Mouse (Mus musculus): ENCODE data around the gene Efl1. TPM values are rescaled to one million over a fixed set of nuclear protein-coding genes. Genes with fewer than 3 reads are reported as not detected.

Efl1 gene
- polyA plus RNA-seq, 1 experiment from 2014 or later: 20.7 TPM

DNA sequence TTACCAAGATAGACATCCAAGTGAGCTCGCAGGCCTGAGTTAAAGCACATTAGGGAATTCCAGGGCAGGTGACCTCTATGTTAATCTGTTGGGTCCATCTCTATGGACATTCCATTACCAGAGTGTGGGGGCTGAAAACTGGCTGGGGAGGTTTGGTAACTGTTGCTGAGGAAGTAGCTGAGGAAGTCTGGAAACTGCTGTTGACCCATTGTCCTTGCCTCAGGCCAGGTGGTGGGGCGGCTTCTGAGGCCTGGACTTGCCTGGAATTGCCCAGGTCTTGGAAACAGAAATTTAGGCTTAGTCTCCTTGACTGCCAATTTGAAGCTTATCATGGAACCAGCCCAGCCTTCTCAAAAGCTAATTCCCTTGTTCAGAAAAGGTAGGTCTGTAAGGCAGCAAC, 134.7 kb downstream of the Efl1 start:
- no peak for ATAC-seq
- Histone ChIP-seq H3K27me3 (replicated peaks; ENCODE audit: control insufficient read depth, insufficient read depth, low read length) (no peaks in the 10 kb centered on the region), H3K4me1 (ENCODE audit: control insufficient read depth, insufficient read depth, low read depth, low read length) (no peaks in the 10 kb centered on the region), H3K36me3 (ENCODE audit: control insufficient read depth, insufficient read depth, low read length) (no peaks in the 10 kb centered on the region), H3K9me3 (ENCODE audit: control insufficient read depth, low read length) (no peaks in the 10 kb centered on the region), H3K4me3 (ENCODE audit: low read length) (no peak overlapping the region), H3K9ac (ENCODE audit: low read depth, low read length) (no peak overlapping the region), H3K4me2 (ENCODE audit: low read length) (no peak overlapping the region), H3K27ac (ENCODE audit: low read depth, low read length) (no peak overlapping the region)
- 95% methylated on average over 2 of the region's 2 CpGs for WGBS

DNA sequence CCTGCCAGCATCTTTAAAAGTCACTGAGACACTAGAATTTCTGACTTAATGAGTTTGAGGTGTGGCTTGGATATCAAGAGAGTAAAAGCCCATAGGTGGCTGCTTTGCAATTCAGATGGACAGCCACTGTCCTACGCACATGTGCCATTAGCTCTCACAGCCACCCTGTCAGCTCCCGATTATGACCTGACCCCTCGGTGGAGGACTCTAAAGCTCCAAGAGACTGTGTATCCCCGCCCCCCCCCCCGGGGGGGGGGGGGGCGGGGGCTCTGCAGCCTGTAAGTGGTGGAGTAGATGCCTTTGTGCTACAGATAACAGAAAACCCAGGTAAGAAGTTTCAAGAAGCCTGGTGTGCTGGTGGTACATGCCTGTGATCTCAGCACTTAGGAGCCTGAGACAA, 135.3 kb downstream of the Efl1 start:
- Histone ChIP-seq H3K9me3 (ENCODE audit: control insufficient read depth, low read length) (no peaks in the 10 kb centered on the region), H3K36me3 (ENCODE audit: control insufficient read depth, insufficient read depth, low read length) (no peaks in the 10 kb centered on the region), H3K4me3 (ENCODE audit: low read length) (no peak overlapping the region), H3K27ac (ENCODE audit: low read depth, low read length) (no peak overlapping the region), H3K4me2 (ENCODE audit: low read length) (no peak overlapping the region), H3K27me3 (replicated peaks; ENCODE audit: control insufficient read depth, insufficient read depth, low read length) (no peaks in the 10 kb centered on the region), H3K9ac (ENCODE audit: low read depth, low read length) (no peak overlapping the region), H3K4me1 (ENCODE audit: control insufficient read depth, insufficient read depth, low read depth, low read length) (no peaks in the 10 kb centered on the region)
- 31% methylated on average over 5 of the region's 6 CpGs for WGBS
- no peak for ATAC-seq

DNA sequence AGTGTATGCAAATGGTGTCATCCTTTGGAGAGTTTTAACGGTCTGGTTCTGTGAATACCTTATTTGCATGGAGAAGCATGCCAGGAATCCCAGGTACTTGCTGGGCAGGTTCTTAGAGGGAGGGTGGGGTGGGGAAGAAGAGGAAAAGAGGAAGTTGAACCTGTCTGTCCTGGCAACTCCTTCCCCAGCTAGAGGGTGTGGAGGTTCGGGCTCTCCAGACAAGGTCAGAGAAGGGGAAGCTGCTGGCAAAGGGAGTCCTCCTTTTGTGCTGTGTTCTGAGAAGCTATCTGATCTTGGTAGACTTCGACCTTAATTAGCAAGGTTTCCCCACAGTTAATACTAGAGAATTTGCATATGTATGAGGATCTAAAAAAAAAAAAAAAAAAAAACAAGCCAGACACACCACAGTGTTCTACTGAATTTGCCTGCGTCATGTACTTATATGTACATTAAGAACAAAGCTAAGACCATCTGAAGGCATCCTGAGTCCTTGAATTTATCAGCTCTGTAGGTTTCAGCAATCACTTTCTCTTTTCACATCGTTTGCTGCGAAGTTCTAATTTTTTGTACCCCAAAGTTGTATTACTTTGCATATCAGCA, 137.0 kb downstream of the Efl1 start:
- no peaks in the 10 kb centered on the region for H3K36me3 ChIP-seq (ENCODE audit: control insufficient read depth, insufficient read depth, low read length)
- WGBS: 58% methylated on average over 6 of the region's 6 CpGs
- H3K4me2 ChIP-seq (ENCODE audit: low read length): no peak overlapping the region

DNA sequence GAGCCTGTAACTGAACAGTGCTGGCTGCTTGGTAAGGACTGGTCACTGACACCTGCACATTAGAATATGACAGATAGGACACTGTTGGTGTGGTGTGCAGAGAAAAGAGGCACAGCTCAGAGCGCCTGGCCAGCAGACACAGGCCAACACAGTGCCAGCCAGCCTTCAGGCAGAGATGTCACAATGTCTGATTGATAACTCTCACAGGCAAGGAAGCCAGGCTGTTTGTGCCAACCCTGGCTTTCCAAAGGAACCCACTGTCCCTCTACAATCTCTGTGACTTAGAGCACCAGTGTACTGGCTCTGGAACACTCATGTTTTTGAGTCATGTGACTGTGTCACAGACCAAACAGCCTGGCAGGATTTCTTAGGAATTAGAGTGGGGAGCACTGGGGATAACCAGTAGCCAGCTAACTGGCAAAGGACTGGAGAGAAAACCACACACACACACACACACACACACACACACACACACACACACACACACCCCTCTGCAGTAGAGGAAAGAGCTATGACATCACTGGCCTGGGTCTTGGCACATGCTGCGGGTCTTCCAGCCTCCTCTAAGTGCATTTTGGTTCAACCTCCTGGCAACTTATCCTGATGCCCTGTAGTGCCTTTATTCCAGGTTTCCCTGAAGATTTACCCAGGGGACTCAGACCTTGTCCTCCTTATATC, 137.7 kb downstream of the Efl1 start:
- ATAC-seq: peak; percentile 92
- H3K4me3 ChIP-seq (ENCODE audit: low read length): no peak overlapping the region
- no peak overlapping the region for H3K27ac ChIP-seq (ENCODE audit: low read depth, low read length)
- no peaks in the 10 kb centered on the region for H3K36me3 ChIP-seq (ENCODE audit: control insufficient read depth, insufficient read depth, low read length)
- no peaks in the 10 kb centered on the region for H3K4me1 ChIP-seq (ENCODE audit: control insufficient read depth, insufficient read depth, low read depth, low read length)
- H3K27me3 ChIP-seq (replicated peaks; ENCODE audit: control insufficient read depth, insufficient read depth, low read length): no peaks in the 10 kb centered on the region
- 63% methylated on average over 2 of the region's 2 CpGs for WGBS
- H3K9ac ChIP-seq (ENCODE audit: low read depth, low read length): no peak overlapping the region
- no peaks in the 10 kb centered on the region for H3K9me3 ChIP-seq (ENCODE audit: control insufficient read depth, low read length)
- no peak overlapping the region for H3K4me2 ChIP-seq (ENCODE audit: low read length)

More for the DNA sequence above, 137.0 kb downstream of the Efl1 start:
- no peak for ATAC-seq
- no peak overlapping the region for H3K27ac ChIP-seq (ENCODE audit: low read depth, low read length)
- no peaks in the 10 kb centered on the region for H3K9me3 ChIP-seq (ENCODE audit: control insufficient read depth, low read length)
- H3K4me1 ChIP-seq (ENCODE audit: control insufficient read depth, insufficient read depth, low read depth, low read length): no peaks in the 10 kb centered on the region
- no peaks in the 10 kb centered on the region for H3K27me3 ChIP-seq (replicated peaks; ENCODE audit: control insufficient read depth, insufficient read depth, low read length)
- H3K4me3 ChIP-seq (ENCODE audit: low read length): no peak overlapping the region
- H3K9ac ChIP-seq (ENCODE audit: low read depth, low read length): no peak overlapping the region

DNA sequence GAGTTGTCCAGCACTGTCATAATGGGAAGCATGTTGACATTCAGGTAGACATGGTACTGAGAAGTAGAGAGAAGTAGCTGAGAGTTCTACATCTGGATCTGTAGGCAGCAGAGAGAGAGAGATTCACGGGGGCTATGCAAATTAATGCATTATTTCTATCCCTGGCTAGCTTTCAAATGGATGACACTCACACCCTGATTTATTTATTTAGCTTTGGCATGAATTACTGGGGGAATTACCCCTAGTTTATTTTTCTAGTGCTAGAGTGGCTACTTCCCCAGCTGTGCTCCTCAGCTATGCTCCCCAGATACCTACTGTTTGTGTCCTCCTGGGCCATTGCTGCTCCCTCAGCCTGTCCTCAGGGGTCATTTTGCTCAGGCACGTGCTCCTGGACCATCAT, 144.2 kb downstream of the Efl1 start:
- no peaks in the 10 kb centered on the region for H3K9me3 ChIP-seq (ENCODE audit: control insufficient read depth, low read length)
- 42% methylated on average over 2 of the region's 2 CpGs for WGBS
- ATAC-seq: no peak
- no peak overlapping the region for H3K27ac ChIP-seq (ENCODE audit: low read depth, low read length)
- no peak overlapping the region for H3K9ac ChIP-seq (ENCODE audit: low read depth, low read length)
- H3K36me3 ChIP-seq (ENCODE audit: control insufficient read depth, insufficient read depth, low read length): no peaks in the 10 kb centered on the region
- no peaks in the 10 kb centered on the region for H3K27me3 ChIP-seq (replicated peaks; ENCODE audit: control insufficient read depth, insufficient read depth, low read length)
- no peaks in the 10 kb centered on the region for H3K4me1 ChIP-seq (ENCODE audit: control insufficient read depth, insufficient read depth, low read depth, low read length)
- no peak overlapping the region for H3K4me2 ChIP-seq (ENCODE audit: low read length)
- H3K4me3 ChIP-seq (ENCODE audit: low read length): no peak overlapping the region

DNA sequence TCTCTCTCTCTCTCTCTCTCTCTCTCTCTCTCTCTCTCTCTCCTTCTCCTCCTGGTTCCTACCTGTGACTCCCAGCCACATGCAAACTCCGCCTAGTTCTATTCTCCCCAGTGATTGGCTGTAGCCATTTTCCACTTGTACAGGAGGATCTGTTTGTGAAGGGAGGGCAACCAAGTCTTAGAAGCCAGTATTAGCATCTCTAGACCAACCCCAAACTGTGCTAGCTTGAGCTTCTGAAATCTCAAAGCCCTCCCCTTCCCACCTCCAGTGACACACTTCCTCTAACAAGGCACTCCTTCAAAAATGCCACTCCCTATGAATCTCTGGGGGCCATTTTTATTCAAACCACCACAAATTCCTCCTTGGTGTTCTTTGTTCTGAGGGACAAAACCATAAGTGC, 144.7 kb downstream of the Efl1 start:
- Histone ChIP-seq H3K4me3 (ENCODE audit: low read length) (no peak overlapping the region), H3K9me3 (ENCODE audit: control insufficient read depth, low read length) (no peaks in the 10 kb centered on the region), H3K27me3 (replicated peaks; ENCODE audit: control insufficient read depth, insufficient read depth, low read length) (no peaks in the 10 kb centered on the region), H3K4me2 (ENCODE audit: low read length) (no peak overlapping the region), H3K36me3 (ENCODE audit: control insufficient read depth, insufficient read depth, low read length) (no peaks in the 10 kb centered on the region), H3K9ac (ENCODE audit: low read depth, low read length) (no peak overlapping the region), H3K4me1 (ENCODE audit: control insufficient read depth, insufficient read depth, low read depth, low read length) (no peaks in the 10 kb centered on the region), H3K27ac (ENCODE audit: low read depth, low read length) (no peak overlapping the region)
- WGBS: 81% methylated on average over 1 of the region's 1 CpGs
- no peak for ATAC-seq

DNA sequence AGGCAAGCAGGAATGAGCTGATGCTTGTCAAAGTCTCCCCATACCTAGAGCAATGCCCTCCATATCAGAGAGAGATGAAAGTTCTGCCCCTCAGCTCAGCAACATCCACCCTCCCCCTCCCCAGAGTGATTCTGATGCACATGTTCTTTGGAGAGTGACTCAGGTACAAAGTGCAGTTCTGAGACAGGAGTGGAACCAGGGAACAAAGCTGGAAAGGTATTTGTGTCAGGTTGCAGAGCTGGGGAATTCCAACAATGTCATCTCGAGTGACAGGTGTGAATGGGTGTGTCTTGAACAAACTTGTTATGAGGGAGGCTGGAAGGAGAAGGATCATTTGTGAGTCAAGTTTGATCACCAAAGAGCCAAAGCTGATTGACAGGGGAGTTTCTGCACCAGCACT, 146.1 kb downstream of the Efl1 start:
- no peak for ATAC-seq
- Histone ChIP-seq H3K27ac (ENCODE audit: low read depth, low read length) (no peak overlapping the region), H3K27me3 (replicated peaks; ENCODE audit: control insufficient read depth, insufficient read depth, low read length) (no peaks in the 10 kb centered on the region), H3K4me1 (ENCODE audit: control insufficient read depth, insufficient read depth, low read depth, low read length) (no peaks in the 10 kb centered on the region), H3K4me2 (ENCODE audit: low read length) (no peak overlapping the region), H3K4me3 (ENCODE audit: low read length) (no peak overlapping the region), H3K9ac (ENCODE audit: low read depth, low read length) (no peak overlapping the region), H3K36me3 (ENCODE audit: control insufficient read depth, insufficient read depth, low read length) (no peaks in the 10 kb centered on the region), H3K9me3 (ENCODE audit: control insufficient read depth, low read length) (no peaks in the 10 kb centered on the region)
- WGBS: 73% methylated on average over 1 of the region's 1 CpGs

DNA sequence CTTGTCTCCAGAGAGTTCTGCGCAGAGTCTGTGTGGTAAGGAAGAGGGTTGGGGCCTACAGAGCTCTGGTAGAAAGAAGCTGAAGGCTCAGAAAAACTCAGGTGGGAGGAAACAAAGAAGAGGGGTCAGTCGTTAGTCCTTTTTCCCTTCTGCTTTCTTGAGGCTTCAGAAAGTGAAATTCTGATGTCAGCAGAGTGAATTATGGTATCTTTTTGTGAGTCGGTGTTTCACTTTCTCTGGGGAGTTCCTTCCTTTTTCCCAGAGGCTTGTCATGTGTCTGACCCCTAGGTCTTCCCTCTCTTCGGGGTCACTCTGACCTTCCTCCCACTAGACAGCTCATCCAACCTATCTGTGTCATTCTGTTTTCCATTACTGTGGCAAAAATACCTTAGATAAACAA, 153.8 kb downstream of the Efl1 start:
- no peaks in the 10 kb centered on the region for H3K27me3 ChIP-seq (replicated peaks; ENCODE audit: control insufficient read depth, insufficient read depth, low read length)
- ATAC-seq: no peak
- H3K9me3 ChIP-seq (ENCODE audit: control insufficient read depth, low read length): no peaks in the 10 kb centered on the region
- no peak overlapping the region for H3K9ac ChIP-seq (ENCODE audit: low read depth, low read length)
- H3K4me1 ChIP-seq (ENCODE audit: control insufficient read depth, insufficient read depth, low read depth, low read length): no peaks in the 10 kb centered on the region
- WGBS: 69% methylated on average over 4 of the region's 4 CpGs
- no peak overlapping the region for H3K27ac ChIP-seq (ENCODE audit: low read depth, low read length)
- H3K36me3 ChIP-seq (ENCODE audit: control insufficient read depth, insufficient read depth, low read length): no peaks in the 10 kb centered on the region
- no peak overlapping the region for H3K4me3 ChIP-seq (ENCODE audit: low read length)
- H3K4me2 ChIP-seq (ENCODE audit: low read length): no peak overlapping the region

DNA sequence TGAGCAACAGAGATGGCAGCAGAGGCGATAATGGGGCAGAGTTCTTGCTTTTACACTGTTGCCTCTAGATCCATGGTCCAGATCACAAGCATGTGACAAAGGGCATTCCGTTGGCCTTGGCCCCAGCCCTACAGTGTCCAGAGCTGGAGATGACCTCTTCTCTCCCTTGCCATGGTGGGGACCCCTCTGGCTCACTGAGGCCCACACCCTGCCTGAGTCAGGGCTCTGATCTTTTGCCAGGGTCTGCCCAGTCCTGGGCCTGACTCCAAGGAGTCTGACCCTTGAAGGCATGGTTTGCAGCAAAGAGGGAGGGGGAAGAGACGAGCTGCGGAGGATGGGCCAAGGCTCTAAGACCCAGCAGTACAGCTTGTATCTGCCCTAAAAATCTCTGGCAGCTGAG, 159.8 kb downstream of the Efl1 start:
- ATAC-seq: peak; percentile 76
- H3K4me3 ChIP-seq (ENCODE audit: low read length): no peak overlapping the region
- no peaks in the 10 kb centered on the region for H3K9me3 ChIP-seq (ENCODE audit: control insufficient read depth, low read length)
- H3K4me2 ChIP-seq (ENCODE audit: low read length): no peak overlapping the region
- peaks cover 8% of the 10 kb centered on the region for H3K4me1 ChIP-seq (ENCODE audit: control insufficient read depth, insufficient read depth, low read depth, low read length)
- no peak overlapping the region for H3K9ac ChIP-seq (ENCODE audit: low read depth, low read length)
- no peaks in the 10 kb centered on the region for H3K27me3 ChIP-seq (replicated peaks; ENCODE audit: control insufficient read depth, insufficient read depth, low read length)
- WGBS: 74% methylated on average over 4 of the region's 4 CpGs
- H3K36me3 ChIP-seq (ENCODE audit: control insufficient read depth, insufficient read depth, low read length): no peaks in the 10 kb centered on the region
- no peak overlapping the region for H3K27ac ChIP-seq (ENCODE audit: low read depth, low read length)
